Mouse (Mus musculus): ENCODE measurements around the gene Sst. TPM values are rescaled to one million over a fixed set of nuclear protein-coding genes. Genes with fewer than 3 reads are reported as not detected.

Sst gene
- not detected for total RNA-seq (2021)
- polyA plus RNA-seq (2012; rRNA removed) = not detected in 2 replicates
- long read RNA-seq = 0 reads

- TF ChIP-seq POLR2A (IDR thresholded peaks at IDR 0.05; ENCODE audit: insufficient read depth, low read depth, low read length) (no peak), EP300 (IDR thresholded peaks at IDR 0.05; ENCODE audit: insufficient read depth, low read depth, low read length) (no peak)
- intact Hi-C loops (cut with DNase I) = no loop called here
- H3K4me3 ChIP-seq = no peak within 1 kb of the TSS
- H3K27ac ChIP-seq = no peak within 1 kb of the TSS
- 10% methylated on average over 26 of the region's 26 CpGs for WGBS
- no peak within 1 kb of the TSS for H3K9ac ChIP-seq (ENCODE audit: low read depth, low read length)
- H3K79me2 ChIP-seq (replicated peaks; ENCODE audit: control insufficient read depth, insufficient read depth, low read length) = no peaks in the 10 kb centered on the region
- H3K36me3 ChIP-seq (ENCODE audit: control insufficient read depth, insufficient read depth, low read length) = no peaks in the 10 kb centered on the region
- no peaks in the 10 kb centered on the region for H3K4me1 ChIP-seq (ENCODE audit: control insufficient read depth, insufficient read depth, low read length)
- DNase-seq = no peak
- peaks cover 2% of the 10 kb centered on the region; the same call in 1 of the 2 replicates for H3K27me3 ChIP-seq (ENCODE audit: control insufficient read depth, insufficient read depth, low read length)
Measured at GRCm38 (mm10) chr16:23890636-23891035, at the start of gene Sst. Gene Sst, minus strand, starts transcription at chr16:23890958.

GRCm38 (mm10) chr16:23934397-23934796, 43.6 kb upstream of the Sst start:
- Histone ChIP-seq H3K4me3 (no peak overlapping the region), H3K36me3 (ENCODE audit: control insufficient read depth, insufficient read depth, low read length) (no peaks in the 10 kb centered on the region), H3K9ac (ENCODE audit: low read depth, low read length) (no peak overlapping the region), H3K27ac (no peak overlapping the region), H3K79me2 (replicated peaks; ENCODE audit: control insufficient read depth, insufficient read depth, low read length) (no peaks in the 10 kb centered on the region), H3K4me1 (ENCODE audit: control insufficient read depth, insufficient read depth, low read length) (no peaks in the 10 kb centered on the region), H3K27me3 (ENCODE audit: control insufficient read depth, insufficient read depth, low read length) (no peaks in the 10 kb centered on the region)
- DNase-seq = no peak
- TF ChIP-seq CTCF (IDR thresholded peaks at IDR 0.05) (no peak), EP300 (IDR thresholded peaks at IDR 0.05; ENCODE audit: insufficient read depth, low read depth, low read length) (no peak), POLR2A (IDR thresholded peaks at IDR 0.05; ENCODE audit: insufficient read depth, low read depth, low read length) (no peak)
- intact Hi-C loops (cut with DNase I) = no loop called here
- 57% methylated on average over 2 of the region's 2 CpGs for WGBS

- 81% methylated on average over 11 of the region's 11 CpGs for WGBS
- H3K9ac ChIP-seq (ENCODE audit: low read depth, low read length) = no peak within 1 kb of the TSS
- intact Hi-C loops (cut with DNase I) = no loop called here
- DNase-seq = no peak
- H3K36me3 ChIP-seq (ENCODE audit: control insufficient read depth, insufficient read depth, low read length) = no peaks in the 10 kb centered on the region
- no peak within 1 kb of the TSS for H3K27ac ChIP-seq
- no peaks in the 10 kb centered on the region for H3K4me1 ChIP-seq (ENCODE audit: control insufficient read depth, insufficient read depth, low read length)
- no peak for TF ChIP-seq EP300 (IDR thresholded peaks at IDR 0.05; ENCODE audit: insufficient read depth, low read depth, low read length)
- TF ChIP-seq CTCF (IDR thresholded peaks at IDR 0.05) = no peak
- no peak for TF ChIP-seq POLR2A (IDR thresholded peaks at IDR 0.05; ENCODE audit: insufficient read depth, low read depth, low read length)
- no peak within 1 kb of the TSS for H3K4me3 ChIP-seq
- no peaks in the 10 kb centered on the region for H3K27me3 ChIP-seq (ENCODE audit: control insufficient read depth, insufficient read depth, low read length)
- H3K79me2 ChIP-seq (replicated peaks; ENCODE audit: control insufficient read depth, insufficient read depth, low read length) = no peaks in the 10 kb centered on the region
Measured at GRCm38 (mm10) chr16:23932294-23932693, 41.5 kb upstream of the Sst start, which contains the start of gene Rtp2. Gene Rtp2, minus strand, starts transcription at chr16:23932394.

- no peaks in the 10 kb centered on the region for H3K36me3 ChIP-seq (ENCODE audit: control insufficient read depth, insufficient read depth, low read length)
- WGBS = 42% methylated on average over 18 of the region's 18 CpGs
- DNase-seq = no peak
- H3K27me3 ChIP-seq (ENCODE audit: control insufficient read depth, insufficient read depth, low read length) = no peaks in the 10 kb centered on the region
- intact Hi-C loops (cut with DNase I) = no loop called here
- no peaks in the 10 kb centered on the region for H3K4me1 ChIP-seq (ENCODE audit: control insufficient read depth, insufficient read depth, low read length)
- H3K4me3 ChIP-seq = no peak overlapping the region
- no peak overlapping the region for H3K27ac ChIP-seq
- no peaks in the 10 kb centered on the region for H3K79me2 ChIP-seq (replicated peaks; ENCODE audit: control insufficient read depth, insufficient read depth, low read length)
- no peak for TF ChIP-seq CTCF (IDR thresholded peaks at IDR 0.05)
- TF ChIP-seq EP300 (IDR thresholded peaks at IDR 0.05; ENCODE audit: insufficient read depth, low read depth, low read length) = no peak
- TF ChIP-seq POLR2A (IDR thresholded peaks at IDR 0.05; ENCODE audit: insufficient read depth, low read depth, low read length) = no peak
- H3K9ac ChIP-seq (ENCODE audit: low read depth, low read length) = no peak overlapping the region
Measured at GRCm38 (mm10) chr16:23931275-23931674, 40.5 kb upstream of the Sst start.

GRCm38 (mm10) chr16:23930426-23931073, 39.8 kb upstream of the Sst start:
- no peak overlapping the region for H3K9ac ChIP-seq (ENCODE audit: low read depth, low read length)
- DNase-seq = no peak
- no peak overlapping the region for H3K27ac ChIP-seq
- no peaks in the 10 kb centered on the region for H3K36me3 ChIP-seq (ENCODE audit: control insufficient read depth, insufficient read depth, low read length)
- TF ChIP-seq CTCF (IDR thresholded peaks at IDR 0.05) = no peak
- TF ChIP-seq EP300 (IDR thresholded peaks at IDR 0.05; ENCODE audit: insufficient read depth, low read depth, low read length) = no peak
- no peak for TF ChIP-seq POLR2A (IDR thresholded peaks at IDR 0.05; ENCODE audit: insufficient read depth, low read depth, low read length)
- no peaks in the 10 kb centered on the region for H3K4me1 ChIP-seq (ENCODE audit: control insufficient read depth, insufficient read depth, low read length)
- WGBS = 77% methylated on average over 3 of the region's 3 CpGs
- no peak overlapping the region for H3K4me3 ChIP-seq
- H3K27me3 ChIP-seq (ENCODE audit: control insufficient read depth, insufficient read depth, low read length) = no peaks in the 10 kb centered on the region
- intact Hi-C loops (cut with DNase I) = no loop called here
- no peaks in the 10 kb centered on the region for H3K79me2 ChIP-seq (replicated peaks; ENCODE audit: control insufficient read depth, insufficient read depth, low read length)

GRCm38 (mm10) chr16:23927301-23928114, 36.8 kb upstream of the Sst start:
- Histone ChIP-seq H3K79me2 (replicated peaks; ENCODE audit: control insufficient read depth, insufficient read depth, low read length) (no peaks in the 10 kb centered on the region), H3K36me3 (ENCODE audit: control insufficient read depth, insufficient read depth, low read length) (no peaks in the 10 kb centered on the region), H3K27ac (no peak overlapping the region), H3K27me3 (ENCODE audit: control insufficient read depth, insufficient read depth, low read length) (no peaks in the 10 kb centered on the region), H3K9ac (ENCODE audit: low read depth, low read length) (no peak overlapping the region), H3K4me3 (no peak overlapping the region), H3K4me1 (ENCODE audit: control insufficient read depth, insufficient read depth, low read length) (no peaks in the 10 kb centered on the region)
- TF ChIP-seq CTCF (IDR thresholded peaks at IDR 0.05) = no peak
- no peak for TF ChIP-seq POLR2A (IDR thresholded peaks at IDR 0.05; ENCODE audit: insufficient read depth, low read depth, low read length)
- TF ChIP-seq EP300 (IDR thresholded peaks at IDR 0.05; ENCODE audit: insufficient read depth, low read depth, low read length) = no peak
- intact Hi-C loops (cut with DNase I) = no loop called here
- WGBS = 85% methylated on average over 33 of the region's 33 CpGs
- DNase-seq = no peak

Measured in heart, adult 2 months (tissue).